Comparison of ENCODE assay signal across 21 mouse cellular contexts in the genomic region with DNA sequence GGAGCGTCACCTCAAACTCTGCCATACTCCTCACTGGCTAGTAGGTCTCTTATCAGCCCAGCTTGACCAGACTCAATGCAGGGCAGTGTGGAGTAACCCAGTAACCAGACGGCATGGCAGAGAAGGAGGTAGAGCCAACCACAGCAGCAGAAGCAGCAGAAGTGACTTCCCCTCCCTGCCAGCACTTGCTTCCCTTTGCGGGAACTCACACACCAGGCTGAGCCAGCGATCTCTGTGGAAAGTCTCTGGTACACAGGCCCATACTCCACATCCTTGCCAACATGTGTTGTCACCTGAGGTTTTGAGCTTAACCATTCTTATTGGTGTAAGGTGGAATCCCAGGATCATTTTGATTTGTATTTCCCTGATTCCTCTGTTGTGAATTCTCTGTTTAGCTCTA.
"Had no signal": no experiment of that assay in that cellular context is flagged by ENCODE, and none has a peak within 500 bp of the region (broad histone marks: within the 10 kb centered on the region; RNA-seq: fewer than 3 reads in every experiment).

No protein-coding gene starts in this region.

- H3K4me2 ChIP-seq: kidney, embryonic 15.5 days; limb, embryonic 13.5 days; liver, embryonic 13.5 days; lung, embryonic 15.5 days; midbrain, embryonic 15.5 days; neural tube, embryonic 13.5 days had no signal

- DNase-seq: kidney, adult 11 months; kidney, adult 8-10 months; kidney, postnatal 10 days; kidney, postnatal 36 days; liver; liver, embryonic 13.5 days; lung, postnatal 10 days; lung, postnatal 36 days; right cerebral cortex, postnatal 14 days; right cerebral cortex, postnatal 4 days; thymus, adult 2 months; thymus, postnatal 14 days; thymus, postnatal 4 days had no signal

- H3K27ac ChIP-seq: kidney, embryonic 15.5 days; limb, embryonic 10.5 days; limb, embryonic 13.5 days; liver, embryonic 13.5 days; lung, embryonic 15.5 days; midbrain, embryonic 10.5 days; midbrain, embryonic 15.5 days; neural tube, embryonic 13.5 days; stomach, postnatal 0 days had no signal

- H3K27me3 ChIP-seq: kidney, embryonic 15.5 days; limb, embryonic 13.5 days; liver, embryonic 13.5 days; lung, embryonic 15.5 days; midbrain, embryonic 15.5 days; neural tube, embryonic 13.5 days had no signal

- H3K9ac ChIP-seq: kidney, embryonic 15.5 days; limb, embryonic 13.5 days; liver, embryonic 13.5 days; lung, embryonic 15.5 days; midbrain, embryonic 15.5 days; neural tube, embryonic 13.5 days had no signal

- ATAC-seq: midbrain, embryonic 15.5 days had no signal

- H3K4me1 ChIP-seq: kidney, embryonic 15.5 days; limb, embryonic 10.5 days; limb, embryonic 13.5 days; liver, embryonic 13.5 days; lung, embryonic 15.5 days; midbrain, embryonic 10.5 days; midbrain, embryonic 15.5 days; neural tube, embryonic 13.5 days had no signal

- H3K9me3 ChIP-seq: kidney, embryonic 15.5 days; limb, embryonic 10.5 days; limb, embryonic 13.5 days; liver, embryonic 13.5 days; lung, embryonic 15.5 days; midbrain, embryonic 10.5 days; midbrain, embryonic 15.5 days; neural tube, embryonic 13.5 days had no signal

- H3K36me3 ChIP-seq: kidney, embryonic 15.5 days; limb, embryonic 10.5 days; limb, embryonic 13.5 days; liver, embryonic 13.5 days; lung, embryonic 15.5 days; midbrain, embryonic 10.5 days; midbrain, embryonic 15.5 days; neural tube, embryonic 13.5 days had no signal

- H3K4me3 ChIP-seq: kidney, embryonic 15.5 days; limb, embryonic 10.5 days; limb, embryonic 13.5 days; liver, embryonic 13.5 days; lung, embryonic 15.5 days; midbrain, embryonic 10.5 days; midbrain, embryonic 15.5 days; neural tube, embryonic 13.5 days had no signal
